Mouse (Mus musculus) hindbrain, embryonic 14.5 days (tissue): ENCODE measurements around the gene Pdcd11. TPM values are rescaled to one million over a fixed set of nuclear protein-coding genes. Genes with fewer than 3 reads are reported as not detected.

Experiments
- ATAC-seq: fragments of 200-750 bp; cut with Nextera tagmentation; 2 replicates; pipeline ENCODE4 v1.8.0; 2017; ENCODE audit warnings: moderate number of reproducible peaks, mild to moderate bottlenecking, moderate TSS enrichment, moderate library complexity; ENCODE audit not compliant: low FRiP score
- DNase-seq: peaks from one replicate; pipeline ENCODE4 v3.0.0-alpha.2; 2015; ENCODE audit warnings: low spot score
- H3K27ac ChIP-seq: fragments of 300-500 bp; sonication (generic); 2 replicates; pipeline ENCODE4 v1.5.1; 2014; ENCODE audit warnings: mild to moderate bottlenecking, moderate library complexity
- H3K27me3 ChIP-seq: fragments of 300-500 bp; sonication (generic); 2 replicates; pipeline ENCODE4 v1.6.1; 2014; ENCODE audit warnings: mild to moderate bottlenecking, low read length, mixed read lengths; ENCODE audit not compliant: control insufficient read depth, insufficient read depth
- H3K36me3 ChIP-seq: fragments of 300-500 bp; sonication (generic); replicated peaks from 2 replicates; pipeline ENCODE4 v1.6.1; 2014; ENCODE audit not compliant: control insufficient read depth, insufficient read depth
- H3K4me1 ChIP-seq: fragments of 300-500 bp; sonication (generic); replicated peaks from 2 replicates; pipeline ENCODE4 v1.6.1; 2014; ENCODE audit warnings: antibody characterized with exemption, low read length, mixed read lengths; ENCODE audit not compliant: control insufficient read depth, insufficient read depth
- H3K4me2 ChIP-seq: fragments of 300-500 bp; sonication (generic); replicated peaks from 2 replicates; pipeline ENCODE4 v1.6.1; 2014; ENCODE audit warnings: mild to moderate bottlenecking, moderate library complexity
- H3K4me3 ChIP-seq: fragments of 300-500 bp; sonication (generic); replicated peaks from 2 replicates; pipeline ENCODE4 v1.5.1; 2014; ENCODE audit warnings: mild to moderate bottlenecking, low read length
- H3K9ac ChIP-seq: fragments of 300-500 bp; sonication (generic); 2 replicates; pipeline ENCODE4 v1.6.1; 2014
- H3K9me3 ChIP-seq: fragments of 300-500 bp; sonication (generic); 2 replicates; pipeline ENCODE4 v1.6.1; 2016; ENCODE audit warnings: low read length; ENCODE audit not compliant: control insufficient read depth
- WGBS: fragments of 180-500 bp; shearing (Covaris S2); extraction: QIAGEN DNeasy Blood & Tissue Kit; methylation state at CpG from one replicate; pipeline ENCODE4 v1.1.7; 2014; 5-methylcytosine and 5-hydroxymethylcytosine counted together
- polyA plus RNA-seq: library from polyadenylated mRNA; unstranded; fragments of >200 nt; fragmentation: Nextera tagmentation; extraction: Ambion mirVana; gene quantifications from 2 replicates; pipeline ENCODE4 v1.2.1, GENCODE M21; 2014

Gene Pdcd11
- polyA plus RNA-seq, 1 experiment from 2014 or later = 6.0 TPM

DNA sequence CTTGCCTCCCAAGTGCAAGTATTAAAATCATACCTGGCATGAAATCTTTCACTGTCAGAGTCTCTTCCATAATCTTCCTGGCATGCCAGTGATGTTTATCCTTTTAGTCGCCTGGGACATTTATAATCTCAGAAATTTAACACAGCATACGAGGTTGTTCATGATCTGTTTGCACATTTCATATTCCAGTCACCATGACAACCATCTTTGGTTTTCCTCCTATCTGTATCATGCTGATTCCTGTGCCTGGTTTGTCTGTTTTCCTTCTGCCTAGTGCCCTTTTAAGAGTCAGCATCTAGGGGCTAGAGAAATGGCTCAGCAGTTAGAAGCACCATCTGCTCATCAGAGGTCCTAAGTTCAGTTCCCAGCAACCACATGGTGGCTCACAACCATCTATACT is 28.1 kb downstream of the Pdcd11 start:
- no peak for DNase-seq

DNA sequence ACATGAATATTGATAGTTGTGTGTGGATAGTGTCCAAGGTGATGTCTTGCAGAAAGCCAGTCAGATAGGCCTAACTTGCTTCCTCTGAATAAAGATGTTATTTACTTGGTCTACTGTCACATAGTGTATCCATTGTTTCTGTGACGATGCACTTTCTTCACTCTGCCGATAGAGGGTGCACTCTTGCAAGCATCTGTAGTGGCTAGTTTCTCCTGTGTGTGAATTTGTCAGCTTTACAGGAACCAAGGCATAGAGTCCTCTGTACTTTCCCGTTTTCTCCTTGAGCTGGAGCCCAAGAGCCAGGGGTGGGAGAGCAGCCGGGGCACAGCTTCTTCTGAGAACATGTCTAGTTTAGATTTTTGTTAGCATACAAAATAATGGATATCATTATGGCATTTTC is 30.5 kb downstream of the Pdcd11 start:
- Histone ChIP-seq H3K27me3 (no peaks in the 10 kb centered on the region), H3K4me2 (no peak overlapping the region), H3K27ac (no peak overlapping the region), H3K9ac (no peak overlapping the region), H3K4me3 (no peak overlapping the region), H3K4me1 (no peaks in the 10 kb centered on the region), H3K36me3 (peaks cover 64% of the 10 kb centered on the region), H3K9me3 (no peaks in the 10 kb centered on the region)
- ATAC-seq (no peak), DNase-seq (peak; percentile 57)
- 52% methylated on average over 4 of the region's 4 CpGs for WGBS

More for the DNA sequence above, 28.1 kb downstream of the Pdcd11 start:
- Histone ChIP-seq H3K9me3 (no peaks in the 10 kb centered on the region), H3K4me1 (no peaks in the 10 kb centered on the region), H3K9ac (no peak overlapping the region), H3K27me3 (no peaks in the 10 kb centered on the region), H3K27ac (no peak overlapping the region), H3K4me2 (no peak overlapping the region), H3K4me3 (no peak overlapping the region), H3K36me3 (peaks cover 65% of the 10 kb centered on the region)
- 87% methylated on average over 2 of the region's 2 CpGs for WGBS
- no peak for ATAC-seq

DNA sequence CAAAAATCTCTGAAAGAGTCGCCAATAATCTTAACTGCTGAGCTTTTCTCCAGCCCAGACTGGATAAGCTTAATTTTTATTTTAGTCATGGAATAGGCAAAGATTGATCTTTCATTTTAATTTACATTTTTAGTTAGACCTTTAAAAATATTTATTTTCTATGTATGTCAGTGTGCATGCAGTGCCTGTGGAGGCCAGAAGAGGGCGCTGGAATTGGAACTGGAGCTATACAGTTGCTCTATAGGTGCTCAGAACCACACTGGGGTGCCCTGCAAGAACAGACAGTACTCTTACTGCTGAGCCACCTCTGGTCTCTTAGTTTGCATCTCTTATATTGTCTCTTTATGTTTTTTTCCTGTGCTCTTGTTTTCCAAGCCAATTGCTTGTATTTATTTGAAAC is 32.2 kb downstream of the Pdcd11 start:
- 23% methylated on average over 2 of the region's 2 CpGs for WGBS
- Histone ChIP-seq H3K27me3 (no peaks in the 10 kb centered on the region), H3K9ac (no peak overlapping the region), H3K4me1 (no peaks in the 10 kb centered on the region), H3K4me2 (no peak overlapping the region), H3K4me3 (no peak overlapping the region), H3K27ac (no peak overlapping the region), H3K9me3 (no peaks in the 10 kb centered on the region), H3K36me3 (peaks cover 64% of the 10 kb centered on the region)
- DNase-seq (peak; percentile 55), ATAC-seq (no peak)

DNA sequence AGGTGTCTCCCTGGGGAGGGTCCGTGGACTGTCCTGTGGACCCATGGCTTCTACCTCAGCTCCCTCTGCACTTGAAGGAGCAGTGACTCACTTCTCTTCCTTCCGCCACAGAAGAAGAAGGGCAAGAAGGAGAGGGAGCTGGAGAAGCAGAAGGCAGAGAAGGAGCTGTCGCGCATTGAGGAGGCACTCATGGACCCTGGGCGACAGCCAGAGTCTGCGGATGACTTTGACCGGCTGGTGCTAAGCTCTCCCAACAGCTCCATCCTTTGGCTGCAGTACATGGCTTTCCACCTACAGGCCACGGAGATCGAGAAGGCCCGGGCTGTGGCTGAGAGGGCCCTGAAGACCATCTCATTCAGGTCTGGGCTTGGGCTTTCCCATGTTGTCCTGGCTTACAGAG is 37.6 kb downstream of the Pdcd11 start:
- Histone ChIP-seq H3K4me3 (no peak overlapping the region), H3K4me1 (no peaks in the 10 kb centered on the region), H3K9ac (no peak overlapping the region), H3K36me3 (peaks cover 92% of the 10 kb centered on the region), H3K27ac (no peak overlapping the region), H3K27me3 (no peaks in the 10 kb centered on the region), H3K4me2 (no peak overlapping the region), H3K9me3 (no peaks in the 10 kb centered on the region)
- ATAC-seq (no peak), DNase-seq (no peak)
- WGBS = over 99% methylated on average over 10 of the region's 10 CpGs

DNA sequence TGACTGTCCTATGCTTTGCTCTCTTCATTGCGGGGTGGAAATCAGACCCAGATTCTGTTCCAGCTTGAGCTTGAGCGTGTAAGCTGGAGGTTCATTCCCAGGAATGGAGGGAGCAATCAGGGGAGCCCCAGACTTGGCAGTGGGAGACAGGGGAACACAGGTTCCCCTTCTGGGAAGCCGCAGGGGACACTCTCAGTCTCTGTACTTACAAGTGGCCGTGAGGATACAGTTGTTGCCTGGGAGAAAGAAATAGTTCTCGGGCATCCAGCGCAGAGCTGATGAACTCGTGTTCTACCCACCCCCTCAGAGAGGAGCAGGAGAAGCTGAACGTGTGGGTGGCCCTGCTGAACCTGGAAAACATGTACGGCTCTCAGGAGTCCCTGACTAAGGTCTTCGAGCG is 38.3 kb downstream of the Pdcd11 start:
- no peak for DNase-seq
- H3K4me1 ChIP-seq = no peaks in the 10 kb centered on the region
- H3K4me3 ChIP-seq = no peak overlapping the region
- WGBS = 94% methylated on average over 11 of the region's 11 CpGs
- no peaks in the 10 kb centered on the region for H3K27me3 ChIP-seq
- H3K9ac ChIP-seq = no peak overlapping the region
- no peak overlapping the region for H3K4me2 ChIP-seq
- H3K27ac ChIP-seq = no peak overlapping the region
- no peak for ATAC-seq
- no peaks in the 10 kb centered on the region for H3K9me3 ChIP-seq
- peaks cover 92% of the 10 kb centered on the region for H3K36me3 ChIP-seq

DNA sequence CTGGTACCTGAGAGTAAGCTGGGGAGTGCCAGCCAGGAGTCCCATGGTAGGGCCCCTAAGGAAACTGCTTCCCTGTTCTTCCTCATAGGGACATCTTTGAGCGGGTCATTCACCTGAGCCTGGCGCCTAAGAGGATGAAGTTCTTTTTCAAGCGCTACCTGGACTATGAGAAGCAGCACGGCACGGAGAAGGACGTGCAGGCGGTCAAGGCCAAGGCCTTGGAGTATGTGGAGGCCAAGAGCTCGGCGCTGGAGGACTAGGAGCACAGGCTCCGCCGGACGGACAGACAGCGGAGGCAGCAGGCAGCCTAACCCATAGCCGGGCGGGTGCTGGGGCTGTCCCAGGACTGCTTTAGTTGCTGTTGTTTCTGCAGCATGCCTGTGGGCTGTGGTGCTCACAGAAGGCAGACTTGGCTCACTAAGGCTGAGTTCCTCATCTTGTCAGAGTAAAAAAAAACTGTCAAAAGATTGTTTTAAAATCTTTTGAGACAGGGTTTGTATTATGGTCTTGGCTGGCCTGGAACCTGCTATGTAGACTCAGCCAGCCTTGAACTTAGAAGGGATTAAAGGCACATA is 40.1 kb downstream of the Pdcd11 start:
- Histone ChIP-seq H3K4me1 (no peaks in the 10 kb centered on the region), H3K36me3 (peaks cover 74% of the 10 kb centered on the region), H3K4me3 (no peak overlapping the region), H3K27me3 (no peaks in the 10 kb centered on the region), H3K4me2 (no peak overlapping the region), H3K27ac (no peak overlapping the region), H3K9me3 (no peaks in the 10 kb centered on the region), H3K9ac (no peak overlapping the region)
- ATAC-seq (no peak), DNase-seq (no peak)
- 95% methylated on average over 15 of the region's 15 CpGs for whole genome bisulfite sequencing

DNA sequence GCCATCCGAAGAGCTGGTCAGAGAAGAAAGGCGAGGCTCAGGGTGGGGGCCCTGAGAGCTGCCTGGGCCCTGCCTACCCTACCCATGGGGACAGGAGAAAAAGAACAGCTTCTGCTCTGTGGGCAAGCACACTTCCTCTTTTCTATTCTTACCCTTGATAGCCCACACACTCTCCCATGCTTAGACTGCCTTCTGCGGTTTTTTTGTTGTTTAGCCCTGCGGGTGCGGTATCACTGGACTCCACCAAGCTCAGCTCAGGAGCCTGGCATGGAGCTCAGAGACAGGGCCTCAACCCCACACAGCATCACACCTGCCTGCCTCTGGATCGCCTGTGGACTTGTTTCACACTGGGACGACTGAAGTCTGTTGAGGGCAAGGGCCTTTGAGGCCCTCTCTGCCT is 42.6 kb downstream of the Pdcd11 start:
- H3K9me3 ChIP-seq = no peaks in the 10 kb centered on the region
- no peaks in the 10 kb centered on the region for H3K27me3 ChIP-seq
- peaks cover 8% of the 10 kb centered on the region for H3K4me1 ChIP-seq
- no peak overlapping the region for H3K27ac ChIP-seq
- ATAC-seq (no peak), DNase-seq (no peak)
- H3K9ac ChIP-seq = no peak overlapping the region
- WGBS = 88% methylated on average over 7 of the region's 7 CpGs
- H3K4me2 ChIP-seq = no peak overlapping the region
- H3K4me3 ChIP-seq = no peak overlapping the region
- peaks cover 49% of the 10 kb centered on the region for H3K36me3 ChIP-seq

DNA sequence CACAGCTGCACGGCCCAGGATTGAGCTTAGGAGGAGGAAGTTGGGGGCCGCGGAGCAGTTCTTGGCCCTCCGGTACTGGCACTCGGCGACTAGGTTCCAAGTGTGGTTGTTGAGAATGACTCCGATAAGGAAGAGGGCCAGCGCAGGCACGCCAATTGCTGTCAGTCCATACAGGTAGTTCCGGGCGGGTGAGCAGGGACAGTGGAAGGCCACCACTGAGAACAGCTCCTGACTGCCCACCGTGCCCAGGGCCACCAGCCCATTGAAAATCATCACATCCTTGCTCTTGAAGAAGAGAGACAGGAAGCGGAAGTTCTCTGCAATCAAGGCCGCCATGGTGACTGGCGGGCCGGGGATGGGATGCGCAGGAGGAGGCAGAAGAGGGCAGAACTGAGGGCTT is 45.0 kb downstream of the Pdcd11 start:
- Histone ChIP-seq H3K4me1 (peaks cover 8% of the 10 kb centered on the region), H3K27me3 (no peaks in the 10 kb centered on the region), H3K27ac (no peak overlapping the region), H3K9me3 (no peaks in the 10 kb centered on the region), H3K4me3 (no peak overlapping the region), H3K36me3 (peaks cover 25% of the 10 kb centered on the region), H3K9ac (no peak overlapping the region), H3K4me2 (no peak overlapping the region)
- 89% methylated on average over 17 of the region's 17 CpGs for WGBS
- DNase-seq = no peak
- no peak for ATAC-seq

DNA sequence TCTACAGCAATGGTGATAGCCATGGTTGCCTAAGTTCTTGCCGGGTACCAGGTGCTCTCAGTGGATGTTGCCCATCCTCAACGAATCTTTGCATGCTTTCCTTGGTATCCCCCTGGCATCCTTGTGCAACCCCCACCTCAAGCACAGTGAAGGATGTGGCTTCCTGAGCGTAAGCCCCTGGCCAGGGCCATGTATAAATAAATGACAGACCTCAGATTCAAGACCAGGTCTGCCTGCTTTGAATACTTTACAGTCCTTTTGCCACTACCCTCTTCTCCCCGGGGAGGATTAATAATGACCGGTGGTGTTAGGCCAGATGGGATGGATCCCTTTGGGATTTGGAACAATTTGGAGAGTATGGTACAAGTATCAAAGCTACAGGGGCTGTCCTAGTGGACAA is 45.6 kb downstream of the Pdcd11 start:
- ATAC-seq (no peak), DNase-seq (no peak)
- Histone ChIP-seq H3K4me1 (peaks cover 8% of the 10 kb centered on the region), H3K27ac (no peak overlapping the region), H3K9me3 (no peaks in the 10 kb centered on the region), H3K27me3 (no peaks in the 10 kb centered on the region), H3K4me2 (no peak overlapping the region), H3K4me3 (no peak overlapping the region), H3K36me3 (peaks cover 20% of the 10 kb centered on the region), H3K9ac (no peak overlapping the region)
- WGBS = 89% methylated on average over 5 of the region's 5 CpGs

DNA sequence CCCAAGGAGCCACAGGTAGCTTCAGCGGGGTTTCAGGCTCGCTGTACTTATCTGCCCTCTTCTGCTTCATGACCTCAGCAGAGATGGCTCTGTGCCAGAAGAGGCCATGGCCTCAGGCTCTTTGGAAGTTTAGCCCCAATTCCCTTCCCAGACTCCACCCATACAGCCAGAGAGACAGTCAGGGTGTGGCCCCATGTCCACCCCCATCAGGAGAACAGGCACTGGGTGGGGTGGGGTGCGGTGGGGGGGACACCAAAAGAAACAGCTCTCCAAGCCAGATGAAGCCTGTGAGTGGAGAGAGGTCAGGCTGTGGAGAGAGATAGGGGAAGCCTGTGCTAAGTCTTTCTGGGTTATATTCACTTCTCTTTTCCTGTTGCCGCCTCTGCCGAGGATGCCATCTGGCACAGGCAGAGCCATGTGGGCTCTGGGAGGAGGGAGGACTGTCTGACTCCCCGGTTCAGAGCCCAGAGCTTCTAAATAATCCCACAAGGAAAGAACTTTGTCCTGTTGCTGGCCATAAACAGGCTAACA is 46.5 kb downstream of the Pdcd11 start:
- no peak overlapping the region for H3K27ac ChIP-seq
- H3K9me3 ChIP-seq = no peaks in the 10 kb centered on the region
- ATAC-seq (no peak), DNase-seq (no peak)
- no peaks in the 10 kb centered on the region for H3K27me3 ChIP-seq
- WGBS = 50% methylated on average over 6 of the region's 6 CpGs
- H3K9ac ChIP-seq = no peak overlapping the region
- H3K36me3 ChIP-seq = peaks cover 10% of the 10 kb centered on the region
- H3K4me1 ChIP-seq = peaks cover 8% of the 10 kb centered on the region
- H3K4me3 ChIP-seq = no peak overlapping the region; the same call in 1 of the 2 replicates
- peak overlapping the region; percentile 47 for H3K4me2 ChIP-seq
